In genomic region chr8:121130522-121130921, GRCm38 (mm10) we compare ENCODE assay signal across 8 mouse cellular contexts. TPM values are rescaled to one million over a fixed set of nuclear protein-coding genes. Genes with fewer than 3 reads are reported as not detected.
A peak's percentile ranks its signal among the peaks of the same experiment; 100 is the strongest.
DNase-seq lines count a peak whose midpoint lies in the region; ATAC-seq and TF ChIP-seq lines count a peak whose summit lies in the region.

No protein-coding gene starts in this region.

- peaks cover 51% of the 10 kb centered on the region for H3K27me3 ChIP-seq in liver, embryonic 14.5 days (ENCODE audit: control insufficient read depth, insufficient read depth, low read length)
- H3K27me3 ChIP-seq in liver, embryonic 11.5 days (replicated peaks; ENCODE audit: control insufficient read depth, insufficient read depth, low read length) = peaks cover 72% of the 10 kb centered on the region

- H3K36me3 ChIP-seq in liver, embryonic 14.5 days (replicated peaks; ENCODE audit: control insufficient read depth, insufficient read depth, low read depth) = no peaks in the 10 kb centered on the region
- H3K36me3 ChIP-seq in liver, embryonic 11.5 days (ENCODE audit: control insufficient read depth, insufficient read depth, low read length) = no peaks in the 10 kb centered on the region

- no peak overlapping the region for H3K4me3 ChIP-seq in liver, embryonic 14.5 days (ENCODE audit: insufficient read depth in 1 of 2, low read depth in 2 of 2, low read length in 2 of 2)
- H3K4me3 ChIP-seq in liver, embryonic 11.5 days (ENCODE audit: low read depth, low read length) = no peak overlapping the region

- 27% methylated on average over 5 of the region's 5 CpGs for WGBS in liver, embryonic 14.5 days (ENCODE audit: insufficient replicate concordance)
- 36% methylated on average over 5 of the region's 5 CpGs for WGBS in liver, embryonic 11.5 days

- DNase-seq in adrenal gland, postnatal 14 days = peak; percentile 53
- DNase-seq in adrenal gland, adult 8-10 months = no peak
- DNase-seq in liver, embryonic 14.5 days (ENCODE audit: low read depth in 3 of 3, low spot score in 3 of 3) = no peak
- no peak for DNase-seq in liver, embryonic 11.5 days (ENCODE audit: low spot score)
- peak; percentile 58 for DNase-seq in embryo, embryonic 9.5 days (ENCODE audit: extremely low spot score)
- DNase-seq in naive thymus-derived CD4-positive, alpha-beta T cell, adult 2 months (ENCODE audit: low read depth) = peak; percentile 35
- DNase-seq in heart, adult 11 months = no peak

- H3K9ac ChIP-seq in liver, embryonic 14.5 days (replicated peaks) = no peak overlapping the region
- H3K9ac ChIP-seq in liver, embryonic 11.5 days (ENCODE audit: low read depth, low read length) = no peak overlapping the region

- TF ChIP-seq CTCF in liver, embryonic 14.5 days (IDR thresholded peaks at IDR 0.05; ENCODE audit: low read depth) = peak; percentile 55

- no peak for TF ChIP-seq EP300 in liver, embryonic 14.5 days (IDR thresholded peaks at IDR 0.05; ENCODE audit: low read depth)

- no peak for ATAC-seq in liver, embryonic 14.5 days (ENCODE audit: insufficient read depth)
- no peak for ATAC-seq in liver, embryonic 11.5 days (replicated peaks; ENCODE audit: low FRiP score)
- no peak for ATAC-seq in megakaryocyte, adult 5-6 weeks (ENCODE audit: poor library complexity, severe bottlenecking)

- H3K27ac ChIP-seq in liver, embryonic 14.5 days = no peak overlapping the region
- no peak overlapping the region for H3K27ac ChIP-seq in liver, embryonic 11.5 days (ENCODE audit: low read depth, low read length)

- H3K4me1 ChIP-seq in liver, embryonic 14.5 days (replicated peaks; ENCODE audit: control insufficient read depth in 2 of 2, insufficient read depth in 2 of 2, low read length in 1 of 2) = no peaks in the 10 kb centered on the region
- H3K4me1 ChIP-seq in liver, embryonic 11.5 days (replicated peaks; ENCODE audit: control insufficient read depth, insufficient read depth, low read length) = peaks cover 7% of the 10 kb centered on the region; the same call in 1 of the 2 replicates

- no peak overlapping the region for H3K4me2 ChIP-seq in liver, embryonic 14.5 days (ENCODE audit: low read depth)
- no peak overlapping the region for H3K4me2 ChIP-seq in liver, embryonic 11.5 days

- H3K9me3 ChIP-seq in liver, embryonic 14.5 days (ENCODE audit: control insufficient read depth, low read length) = no peaks in the 10 kb centered on the region
- H3K9me3 ChIP-seq in liver, embryonic 11.5 days (ENCODE audit: control insufficient read depth, low read length) = no peaks in the 10 kb centered on the region

RNA-seq across cellular contexts. Expression of gene Foxl1, which starts 2.8 kb away (rescaled TPM):
- total RNA-seq in adrenal gland, postnatal 14 days (2021) = 0.41 TPM in 1 of 2 replicates, not detected in the other
- under 1 TPM; 0.24 to 0.78 (median 0.54) TPM for total RNA-seq in adrenal gland, adult 8-10 months (2022)
- 0.07 and 0.10 TPM in 2 replicates for polyA plus RNA-seq in liver, embryonic 14.5 days (2012; rRNA removed)
- polyA plus RNA-seq in liver, embryonic 14.5 days (2014; fragmentation: Nextera tagmentation; extraction: Ambion mirVana) = 0.05 and 0.08 TPM in 2 replicates
- polyA plus RNA-seq in liver, embryonic 11.5 days (2014; fragmentation: Nextera tagmentation; extraction: Ambion mirVana) = 0.61 and 0.73 TPM in 2 replicates
- not detected in 2 replicates for total RNA-seq in megakaryocyte, adult 5-6 weeks (2015)
- total RNA-seq in megakaryocyte, adult 5-6 weeks (2017) = not detected in 2 replicates

RNA-seq across cellular contexts. Expression of gene Foxc2, which starts 14.6 kb away (rescaled TPM):
- 4.6 and 5.1 TPM in 2 replicates for total RNA-seq in adrenal gland, postnatal 14 days (2021)
- 1 to 10 TPM; 3.9 to 5.9 (median 5.1) TPM for total RNA-seq in adrenal gland, adult 8-10 months (2022)
- polyA plus RNA-seq in liver, embryonic 14.5 days (2012; rRNA removed) = 0.06 TPM in 2 replicates
- polyA plus RNA-seq in liver, embryonic 14.5 days (2014; fragmentation: Nextera tagmentation; extraction: Ambion mirVana) = 0.06 TPM in 1 of 2 replicates, not detected in the other
- polyA plus RNA-seq in liver, embryonic 11.5 days (2014; fragmentation: Nextera tagmentation; extraction: Ambion mirVana) = 2.6 and 3.4 TPM in 2 replicates
- total RNA-seq in megakaryocyte, adult 5-6 weeks (2015) = not detected in 2 replicates
- total RNA-seq in megakaryocyte, adult 5-6 weeks (2017) = not detected in 2 replicates

RNA-seq across cellular contexts. Expression of gene Mthfsd, which starts 22.3 kb away (rescaled TPM):
- 28.6 and 38.1 TPM in 2 replicates for total RNA-seq in adrenal gland, postnatal 14 days (2021)
- total RNA-seq in adrenal gland, adult 8-10 months (2022) = 10 to 100 TPM; 35.0 to 59.1 (median 47.1) TPM
- 18.0 and 20.3 TPM in 2 replicates for polyA plus RNA-seq in liver, embryonic 14.5 days (2012; rRNA removed)
- 21.5 and 24.7 TPM in 2 replicates for polyA plus RNA-seq in liver, embryonic 14.5 days (2014; fragmentation: Nextera tagmentation; extraction: Ambion mirVana)
- 48.1 and 50.6 TPM in 2 replicates for polyA plus RNA-seq in liver, embryonic 11.5 days (2014; fragmentation: Nextera tagmentation; extraction: Ambion mirVana)
- total RNA-seq in megakaryocyte, adult 5-6 weeks (2015) = 11.0 and 12.6 TPM in 2 replicates
- 7.1 and 13.1 TPM in 2 replicates for total RNA-seq in megakaryocyte, adult 5-6 weeks (2017)

RNA-seq across cellular contexts. Expression of gene Foxf1, which starts 46.3 kb away (rescaled TPM):
- total RNA-seq in adrenal gland, postnatal 14 days (2021) = 1.1 and 1.2 TPM in 2 replicates
- total RNA-seq in adrenal gland, adult 8-10 months (2022) = under 1 TPM; 0.17 to 0.46 (median 0.29) TPM
- 2.5 and 3.7 TPM in 2 replicates for polyA plus RNA-seq in liver, embryonic 14.5 days (2012; rRNA removed)
- polyA plus RNA-seq in liver, embryonic 14.5 days (2014; fragmentation: Nextera tagmentation; extraction: Ambion mirVana) = 2.3 and 2.8 TPM in 2 replicates
- 37.6 and 37.8 TPM in 2 replicates for polyA plus RNA-seq in liver, embryonic 11.5 days (2014; fragmentation: Nextera tagmentation; extraction: Ambion mirVana)
- total RNA-seq in megakaryocyte, adult 5-6 weeks (2015) = not detected in 2 replicates
- not detected in 2 replicates for total RNA-seq in megakaryocyte, adult 5-6 weeks (2017)

Comparison
In these comparisons a context has a peak if more than half of its experiments do, and no peak if none do; other contexts are left out.
1. DNase-seq: peak in adrenal gland, postnatal 14 days (single experiment), embryo, embryonic 9.5 days (single experiment) and naive thymus-derived CD4-positive, alpha-beta T cell, adult 2 months (single experiment); none in adrenal gland, adult 8-10 months (single experiment), liver, embryonic 14.5 days (0 of 3), liver, embryonic 11.5 days (single experiment) and heart, adult 11 months (single experiment).